Mouse (Mus musculus) embryonic facial prominence, embryonic 14.5 days (tissue): ENCODE results near the gene Lztr1. TPM values are rescaled to one million over a fixed set of nuclear protein-coding genes. Genes with fewer than 3 reads are reported as not detected.

Experiments
- ATAC-seq: fragments of 200-750 bp; cut with Nextera tagmentation; 2 replicates; pipeline ENCODE4 v1.8.0; 2017; ENCODE audit warnings: low read depth, moderate number of reproducible peaks, moderate TSS enrichment
- DNase-seq: peaks from one replicate; pipeline ENCODE4 v3.0.0-alpha.2; 2015; ENCODE audit warnings: low spot score
- H3K27ac ChIP-seq: fragments of 300-500 bp; sonication (generic); replicated peaks from 2 replicates; pipeline ENCODE4 v1.5.1; 2014; ENCODE audit warnings: low read depth, mild to moderate bottlenecking, low read length, moderate library complexity
- H3K27me3 ChIP-seq: fragments of 300-500 bp; sonication (generic); replicated peaks from 2 replicates; pipeline ENCODE4 v1.6.1; 2014; ENCODE audit warnings: low read length; ENCODE audit not compliant: control insufficient read depth, insufficient read depth
- H3K36me3 ChIP-seq: fragments of 300-500 bp; sonication (generic); 2 replicates; pipeline ENCODE4 v1.6.1; 2014; ENCODE audit warnings: low read length, mixed read lengths; ENCODE audit not compliant: control insufficient read depth, insufficient read depth
- H3K4me1 ChIP-seq: fragments of 300-500 bp; sonication (generic); 2 replicates; pipeline ENCODE4 v1.6.1; 2014; ENCODE audit warnings: antibody characterized with exemption, low read length; ENCODE audit not compliant: control insufficient read depth, insufficient read depth
- H3K4me2 ChIP-seq: fragments of 300-500 bp; sonication (generic); 2 replicates; pipeline ENCODE4 v1.6.1; 2014; ENCODE audit warnings: low read depth, mild to moderate bottlenecking, low read length, moderate library complexity, mixed read lengths
- H3K4me3 ChIP-seq: fragments of 300-500 bp; sonication (generic); 2 replicates; pipeline ENCODE4 v1.5.1; 2014; ENCODE audit warnings: low read depth, mild to moderate bottlenecking, low read length
- H3K9ac ChIP-seq: fragments of 300-500 bp; sonication (generic); 2 replicates; pipeline ENCODE4 v1.6.1; 2014; ENCODE audit warnings: low read depth, mild to moderate bottlenecking, low read length, moderate library complexity, mixed read lengths
- H3K9me3 ChIP-seq: fragments of 300-500 bp; sonication (generic); 2 replicates; pipeline ENCODE4 v1.6.1; 2016; ENCODE audit warnings: low read length; ENCODE audit not compliant: control insufficient read depth
- WGBS: fragments of 180-500 bp; shearing (Covaris S2); extraction: QIAGEN DNeasy Blood & Tissue Kit; methylation state at CpG from one replicate; pipeline ENCODE4 v1.1.7; 2014; 5-methylcytosine and 5-hydroxymethylcytosine counted together
- polyA plus RNA-seq: library from polyadenylated mRNA; unstranded; fragments of >200 nt; fragmentation: Nextera tagmentation; extraction: Ambion mirVana; gene quantifications from 2 replicates; pipeline ENCODE4 v1.2.1, GENCODE M21; 2014

Gene Lztr1
- polyA plus RNA-seq, 1 experiment from 2014 or later: 77.2 TPM

DNA sequence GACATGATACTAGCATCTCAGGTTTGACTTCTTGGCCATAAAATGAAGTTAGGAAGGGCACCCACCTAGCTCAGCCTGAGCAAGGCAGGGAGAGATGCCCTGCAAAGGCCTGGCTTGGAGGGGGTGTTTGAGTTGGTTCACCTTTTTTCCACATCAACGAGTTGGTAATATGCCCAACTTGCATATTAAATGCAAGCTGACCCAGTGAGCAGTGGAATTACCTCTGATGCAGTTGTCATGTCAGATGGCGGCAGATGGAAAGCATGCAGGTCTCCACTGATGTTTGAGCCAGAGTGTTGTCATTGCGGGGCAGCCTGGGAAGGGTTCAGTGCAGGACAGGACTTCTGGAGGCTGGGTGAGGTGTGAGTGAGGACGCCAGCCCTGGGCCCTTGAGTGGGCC is 2.9 kb downstream of the Lztr1 start:
- H3K9me3 ChIP-seq: no peaks in the 10 kb centered on the region
- H3K4me3 ChIP-seq: no peak overlapping the region
- WGBS: 98% methylated on average over 4 of the region's 4 CpGs
- DNase-seq: no peak
- H3K27ac ChIP-seq: no peak overlapping the region
- ATAC-seq: no peak
- H3K4me1 ChIP-seq: peaks cover 10% of the 10 kb centered on the region
- peaks cover 46% of the 10 kb centered on the region for H3K36me3 ChIP-seq
- H3K9ac ChIP-seq: no peak overlapping the region
- H3K4me2 ChIP-seq: no peak overlapping the region
- no peaks in the 10 kb centered on the region for H3K27me3 ChIP-seq

DNA sequence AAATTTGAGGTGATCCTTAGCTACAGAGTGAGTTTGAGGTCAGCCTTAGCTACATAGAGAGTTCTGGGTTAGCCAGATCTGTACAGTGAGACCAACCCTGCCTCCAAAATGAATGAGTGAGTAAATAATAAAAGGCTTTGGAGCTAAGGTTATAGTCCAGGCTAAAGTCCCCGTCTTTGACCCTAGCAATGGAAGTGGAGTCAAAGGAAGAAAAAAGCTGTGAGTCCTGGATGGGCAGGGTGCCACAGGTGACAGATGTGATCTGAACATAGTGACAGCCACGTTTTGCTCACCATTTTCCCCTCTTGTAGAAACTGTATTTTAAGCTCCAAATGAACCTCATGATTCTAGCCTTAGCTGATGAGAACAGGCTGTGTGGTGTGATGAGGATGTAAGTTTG is 10.4 kb downstream of the Lztr1 start:
- H3K4me1 ChIP-seq: no peaks in the 10 kb centered on the region
- H3K9ac ChIP-seq: no peak overlapping the region
- H3K4me2 ChIP-seq: no peak overlapping the region
- ATAC-seq: no peak
- H3K27ac ChIP-seq: no peak overlapping the region
- peaks cover 92% of the 10 kb centered on the region for H3K36me3 ChIP-seq
- WGBS: 71% methylated on average over 2 of the region's 2 CpGs
- H3K9me3 ChIP-seq: no peaks in the 10 kb centered on the region
- no peak for DNase-seq
- no peaks in the 10 kb centered on the region for H3K27me3 ChIP-seq
- no peak overlapping the region for H3K4me3 ChIP-seq

DNA sequence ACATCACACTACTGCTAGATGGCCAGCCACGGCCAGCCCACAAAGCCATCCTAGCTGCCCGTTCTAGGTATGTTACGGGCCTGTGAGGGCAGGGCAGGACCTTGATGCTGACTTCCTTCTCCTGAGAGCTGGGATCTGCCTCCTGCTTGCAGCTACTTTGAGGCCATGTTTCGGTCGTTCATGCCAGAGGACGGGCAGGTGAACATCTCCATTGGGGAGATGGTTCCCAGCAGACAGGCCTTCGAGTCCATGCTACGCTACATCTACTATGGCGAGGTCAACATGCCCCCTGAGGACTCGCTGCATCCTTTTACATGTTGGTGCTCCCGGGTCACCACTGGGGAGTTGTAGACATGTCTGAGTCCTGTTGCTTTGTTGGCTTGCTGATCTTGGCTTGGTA is 15.7 kb downstream of the Lztr1 start:
- Histone ChIP-seq H3K27me3 (no peaks in the 10 kb centered on the region), H3K36me3 (peaks cover 99% of the 10 kb centered on the region), H3K9me3 (no peaks in the 10 kb centered on the region), H3K4me2 (no peak overlapping the region), H3K9ac (no peak overlapping the region), H3K27ac (no peak overlapping the region), H3K4me1 (no peaks in the 10 kb centered on the region), H3K4me3 (no peak overlapping the region)
- DNase-seq (no peak), ATAC-seq (no peak)
- 91% methylated on average over 11 of the region's 11 CpGs for WGBS

DNA sequence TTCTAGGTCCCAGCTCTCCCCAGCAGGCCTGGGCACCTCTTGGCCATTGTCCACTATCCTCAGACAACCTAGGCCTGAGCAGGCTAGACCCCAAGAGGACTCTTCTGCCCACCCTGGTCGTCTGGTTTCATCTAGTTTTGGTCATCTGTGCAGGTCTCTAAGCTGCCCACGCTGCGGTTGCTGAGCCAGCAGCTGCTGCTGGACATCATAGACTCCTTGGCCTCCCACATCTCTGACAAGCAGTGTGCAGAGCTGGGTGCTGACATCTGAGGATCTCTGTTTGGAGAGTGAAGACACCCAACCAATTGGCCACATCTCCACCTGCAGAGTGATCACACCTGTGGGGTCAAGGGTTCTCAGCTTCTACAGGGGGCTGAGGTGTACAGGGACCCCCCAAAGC is 17.0 kb downstream of the Lztr1 start:
- peaks cover 89% of the 10 kb centered on the region for H3K36me3 ChIP-seq
- H3K27ac ChIP-seq: no peak overlapping the region
- H3K4me3 ChIP-seq: no peak overlapping the region
- DNase-seq (no peak), ATAC-seq (no peak)
- no peaks in the 10 kb centered on the region for H3K9me3 ChIP-seq
- no peak overlapping the region for H3K4me2 ChIP-seq
- H3K9ac ChIP-seq: no peak overlapping the region
- 84% methylated on average over 3 of the region's 3 CpGs for WGBS
- no peaks in the 10 kb centered on the region for H3K27me3 ChIP-seq
- H3K4me1 ChIP-seq: peaks cover 6% of the 10 kb centered on the region; the same call in 1 of the 2 replicates

DNA sequence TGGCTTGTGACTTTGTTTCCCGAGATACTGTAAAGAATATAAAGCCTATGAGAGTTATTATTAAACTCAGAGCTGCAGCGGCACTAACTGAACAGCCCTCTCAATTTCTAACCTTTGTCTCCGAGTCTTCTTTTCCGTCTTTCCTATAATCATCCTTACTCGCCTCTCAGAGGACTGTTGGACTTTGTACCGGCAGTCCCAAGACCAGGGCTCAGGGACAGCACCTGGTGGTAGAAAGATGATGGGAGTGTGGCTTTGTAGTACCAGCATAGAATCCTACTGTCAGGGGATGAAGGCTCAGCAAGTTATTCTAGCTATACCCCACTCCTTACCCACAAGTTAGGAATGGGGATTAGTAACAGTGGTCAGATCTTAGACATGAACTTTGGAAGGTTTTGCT is 17.7 kb downstream of the Lztr1 start:
- Histone ChIP-seq H3K9ac (no peak overlapping the region), H3K4me1 (peaks cover 6% of the 10 kb centered on the region; the same call in 1 of the 2 replicates), H3K36me3 (peaks cover 82% of the 10 kb centered on the region), H3K4me3 (no peak overlapping the region), H3K4me2 (no peak overlapping the region), H3K9me3 (no peaks in the 10 kb centered on the region), H3K27me3 (no peaks in the 10 kb centered on the region), H3K27ac (no peak overlapping the region)
- DNase-seq: no peak
- 90% methylated on average over 6 of the region's 6 CpGs for WGBS
- no peak for ATAC-seq

DNA sequence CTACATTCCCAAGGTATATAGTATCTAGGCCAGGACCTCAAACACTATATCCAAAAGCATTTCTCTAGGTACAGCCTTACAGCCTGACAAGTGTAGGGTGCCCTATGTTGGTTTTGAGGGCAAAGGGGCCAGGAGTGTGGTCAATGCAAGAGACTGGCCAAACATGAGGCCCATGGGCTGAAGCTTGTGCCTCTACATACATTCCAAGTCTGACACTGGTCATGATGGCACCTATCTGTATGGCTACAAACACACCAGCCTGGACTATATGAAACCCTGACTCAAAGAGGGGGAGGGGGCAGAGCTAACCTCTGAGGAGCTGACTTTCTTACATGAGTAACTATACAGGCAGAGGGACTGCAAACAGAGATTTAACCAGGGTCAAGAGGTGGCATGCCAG is 19.1 kb downstream of the Lztr1 start:
- Histone ChIP-seq H3K27me3 (no peaks in the 10 kb centered on the region), H3K36me3 (peaks cover 68% of the 10 kb centered on the region), H3K4me1 (peaks cover 11% of the 10 kb centered on the region; the same call in 1 of the 2 replicates), H3K4me3 (no peak overlapping the region), H3K9ac (no peak overlapping the region), H3K27ac (no peak overlapping the region), H3K4me2 (no peak overlapping the region), H3K9me3 (no peaks in the 10 kb centered on the region)
- ATAC-seq: no peak
- DNase-seq: no peak

DNA sequence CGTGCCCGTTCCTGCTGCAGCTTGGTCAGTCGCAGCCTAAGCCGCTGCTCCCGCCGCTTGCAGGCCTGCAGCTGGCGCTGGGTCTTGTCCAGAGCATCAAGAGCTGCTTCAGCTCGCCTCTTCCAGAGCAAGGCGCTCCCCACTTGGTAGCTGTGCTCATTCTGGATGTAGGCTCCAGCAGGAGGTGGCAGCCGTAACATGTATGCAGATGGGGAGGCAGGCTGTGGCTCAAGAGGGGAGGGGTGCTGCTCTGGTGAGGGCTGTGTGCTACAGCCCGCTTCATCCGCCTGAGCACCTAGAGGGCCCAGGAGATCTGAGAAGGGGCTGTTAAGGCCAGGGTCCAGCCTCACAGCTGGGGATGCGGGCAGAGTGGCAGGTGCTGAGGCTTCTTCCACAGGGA is 19.8 kb downstream of the Lztr1 start:
- Histone ChIP-seq H3K4me3 (no peak overlapping the region), H3K4me1 (peaks cover 11% of the 10 kb centered on the region; the same call in 1 of the 2 replicates), H3K9me3 (no peaks in the 10 kb centered on the region), H3K27ac (no peak overlapping the region), H3K9ac (no peak overlapping the region), H3K27me3 (no peaks in the 10 kb centered on the region), H3K36me3 (peaks cover 62% of the 10 kb centered on the region), H3K4me2 (no peak overlapping the region)
- ATAC-seq (no peak), DNase-seq (no peak)
- 88% methylated on average over 13 of the region's 13 CpGs for WGBS

DNA sequence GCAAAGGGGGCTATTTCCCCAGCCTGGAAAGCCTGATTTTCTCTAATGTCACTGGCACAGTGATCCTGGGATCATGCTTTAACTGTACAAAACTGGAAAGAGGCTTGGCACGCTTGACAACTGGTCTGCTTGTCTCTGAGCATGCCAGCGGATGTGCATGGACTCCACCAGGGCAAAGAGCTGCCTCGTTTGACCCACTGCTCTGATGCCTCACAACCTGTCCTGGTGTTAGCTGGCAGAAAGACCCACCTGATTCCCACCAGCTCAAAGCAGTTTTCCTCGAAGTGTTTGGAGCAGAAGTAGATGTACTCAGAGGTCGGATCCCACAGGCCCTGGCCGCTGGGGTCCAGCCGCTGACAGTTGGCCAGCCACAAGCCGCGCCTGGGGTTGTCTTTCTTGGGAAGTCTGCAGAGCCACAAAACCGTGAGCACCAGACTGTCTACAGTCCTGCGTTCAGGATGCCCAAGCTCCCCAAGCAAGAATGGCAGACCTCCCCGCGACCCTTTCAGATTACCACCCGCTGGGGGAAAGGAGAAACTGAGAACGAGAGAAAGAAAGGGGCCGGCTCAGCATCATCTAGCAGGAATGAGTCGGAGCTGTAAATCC is 21.6 kb downstream of the Lztr1 start:
- Histone ChIP-seq H3K36me3 (peaks cover 45% of the 10 kb centered on the region), H3K9ac (peak overlapping the region; percentile 82), H3K4me2 (peak overlapping the region; percentile 70), H3K4me3 (peak overlapping the region; percentile 65), H3K9me3 (no peaks in the 10 kb centered on the region), H3K4me1 (peaks cover 11% of the 10 kb centered on the region; the same call in 1 of the 2 replicates), H3K27ac (peak overlapping the region; percentile 97), H3K27me3 (no peaks in the 10 kb centered on the region)
- DNase-seq (no peak), ATAC-seq (no peak)
- 14% methylated on average over 17 of the region's 17 CpGs for WGBS

DNA sequence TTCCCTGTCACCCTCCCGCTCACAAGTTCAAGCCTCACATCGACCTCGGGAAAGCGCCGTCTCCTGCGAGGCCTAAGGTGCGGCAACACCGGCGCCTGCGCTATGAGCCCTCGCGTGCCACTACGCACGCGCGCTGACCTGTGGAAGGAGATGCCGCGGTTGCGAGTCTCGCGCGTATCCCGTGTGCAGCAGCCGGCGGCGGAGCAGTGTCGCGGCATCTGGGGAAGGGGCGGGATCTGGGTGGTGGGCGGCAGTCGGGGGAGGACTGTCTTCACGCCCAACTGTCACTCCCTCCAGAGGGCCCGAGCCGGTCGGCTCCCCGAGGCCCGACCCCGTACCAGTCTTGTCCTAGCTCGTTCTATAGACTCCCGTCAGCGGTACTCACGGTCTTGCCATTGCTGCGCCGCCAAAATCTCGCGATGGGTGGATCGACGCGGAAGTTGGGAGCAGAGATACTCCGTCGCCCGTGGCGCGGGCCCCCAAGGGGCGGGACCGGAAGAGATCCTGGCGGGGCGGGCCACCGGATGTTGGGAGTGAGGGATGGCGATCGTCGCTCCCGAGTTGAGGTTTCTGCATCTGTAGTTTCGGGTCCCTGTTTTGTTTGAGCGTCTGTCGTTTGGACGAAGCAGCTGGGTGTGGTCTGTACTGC is 22.3 kb downstream of the Lztr1 start, which contains the start of gene Thap7:
Gene Thap7, minus strand, starts transcription at position 497 of the 649 bp plus-strand sequence.
- ATAC-seq (peak; percentile 96), DNase-seq (peak; percentile 99)
- H3K9ac ChIP-seq: peak within 1 kb of the TSS; percentile 82
- peaks cover 38% of the 10 kb centered on the region for H3K36me3 ChIP-seq
- no peaks in the 10 kb centered on the region for H3K9me3 ChIP-seq
- H3K27ac ChIP-seq: peak within 1 kb of the TSS; percentile 97
- peak within 1 kb of the TSS; percentile 70 for H3K4me2 ChIP-seq
- H3K4me3 ChIP-seq: peak within 1 kb of the TSS; percentile 65
- no peaks in the 10 kb centered on the region for H3K27me3 ChIP-seq
- peaks cover 11% of the 10 kb centered on the region; the same call in 1 of the 2 replicates for H3K4me1 ChIP-seq
- WGBS: under 1% methylated on average over 52 of the region's 67 CpGs
